Mouse (Mus musculus) right cerebral cortex, postnatal 36 days (tissue): Measurements from ENCODE around the gene Pla2g3.
A peak's percentile ranks its signal among the peaks of the same experiment; 100 is the strongest.

Source experiments
- DNase-seq, 2 experiments: peaks; one replicate each; pipeline ENCODE4 v3.0.0; 2022; ENCODE audit warnings: low spot score in 2 of 2, mixed read lengths in 1 of 2

The Pla2g3 gene

DNA sequence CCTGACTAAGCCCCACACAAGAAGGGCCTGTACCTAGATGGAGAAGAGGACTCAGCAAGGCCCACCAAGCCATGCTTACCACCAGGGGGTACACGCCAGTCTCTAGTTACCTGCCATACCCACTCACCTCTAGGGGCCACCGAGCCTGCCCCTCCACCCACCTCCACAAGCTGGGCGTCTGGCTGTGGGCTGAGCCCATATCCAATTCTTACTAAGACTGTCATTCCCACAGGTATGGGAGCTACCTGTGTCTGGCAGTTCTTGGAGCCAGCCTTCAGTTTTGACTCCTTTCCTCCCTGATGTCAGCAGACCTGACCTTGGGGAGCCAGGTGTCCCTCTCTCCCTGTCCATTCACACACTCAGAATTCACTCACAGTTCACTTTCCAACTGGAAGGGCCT is 49.6 kb downstream of the Pla2g3 start:
- DNase-seq = no peak

DNA sequence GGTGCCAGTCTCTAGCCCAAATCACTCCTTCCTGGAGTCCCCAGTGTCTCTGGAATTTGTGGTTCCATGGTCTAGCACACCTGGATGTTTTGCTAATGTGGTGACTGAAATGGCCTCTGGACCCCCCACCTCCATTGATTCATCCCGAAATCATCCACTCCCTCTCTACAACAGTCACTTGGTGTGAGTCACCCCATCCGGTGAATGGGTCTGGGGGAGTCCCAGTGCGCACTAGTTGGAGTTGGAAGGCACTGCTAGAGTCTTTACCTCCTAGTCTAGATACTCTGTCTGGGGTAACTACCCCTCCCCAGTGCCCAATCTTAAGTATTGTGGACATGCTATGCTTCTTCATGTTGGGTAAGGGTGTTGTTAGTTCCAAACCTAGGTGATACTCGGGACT is 50.3 kb downstream of the Pla2g3 start:
- no peak for DNase-seq

DNA sequence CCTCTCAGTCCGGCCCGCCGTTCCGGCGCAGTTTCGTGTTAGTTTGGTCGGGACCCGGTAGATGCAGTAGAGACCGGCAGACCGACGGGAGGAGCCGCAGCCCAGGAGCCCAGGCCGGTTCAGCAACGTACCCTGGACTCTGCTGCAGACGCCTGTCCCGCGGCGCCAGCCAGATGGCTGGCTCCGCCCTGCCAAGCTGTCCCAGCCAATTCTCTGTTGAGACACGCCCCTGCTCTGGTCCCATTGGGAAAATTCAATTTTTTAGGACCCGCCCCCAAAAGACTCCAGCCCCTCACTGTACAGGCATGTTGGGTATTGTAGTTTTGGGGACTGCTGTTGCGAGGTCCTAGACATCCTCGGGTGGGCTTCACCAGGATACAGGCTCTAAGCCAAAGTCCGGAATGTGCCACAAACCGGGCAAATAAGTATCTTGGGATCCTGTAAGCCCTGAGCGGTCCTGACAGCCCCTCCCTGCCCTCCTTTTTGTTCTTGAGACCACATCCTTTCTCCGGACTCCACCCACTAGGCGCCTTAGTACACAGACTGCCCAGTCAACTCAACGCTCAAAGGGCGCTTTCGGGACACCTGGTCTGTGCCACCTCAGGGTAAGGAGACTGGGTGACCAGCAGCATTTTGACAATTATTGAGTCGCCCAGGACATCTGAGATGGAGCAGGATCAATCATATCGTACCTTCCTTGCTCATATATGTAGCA is 51.2 kb downstream of the Pla2g3 start:
- DNase-seq = peak; percentile 78 to 90

DNA sequence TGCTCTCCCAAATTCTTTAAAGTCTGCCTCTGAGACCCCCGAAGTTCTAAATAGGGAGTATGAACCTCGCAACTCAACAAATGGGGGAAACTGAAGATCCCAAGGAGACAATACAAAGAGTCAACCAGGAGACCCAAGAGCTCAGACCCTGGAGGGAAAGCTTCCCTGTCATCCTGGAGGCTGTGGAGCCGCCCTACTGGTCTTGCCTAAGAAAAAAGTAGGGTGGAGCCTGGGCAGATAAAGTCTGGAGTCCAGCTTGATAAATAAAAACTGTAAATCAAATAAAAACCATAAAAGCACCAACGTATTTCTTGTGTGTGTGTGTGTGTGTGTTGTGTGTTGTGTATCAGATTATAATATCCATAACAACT is 51.7 kb downstream of the Pla2g3 start:
- no peak for DNase-seq

DNA sequence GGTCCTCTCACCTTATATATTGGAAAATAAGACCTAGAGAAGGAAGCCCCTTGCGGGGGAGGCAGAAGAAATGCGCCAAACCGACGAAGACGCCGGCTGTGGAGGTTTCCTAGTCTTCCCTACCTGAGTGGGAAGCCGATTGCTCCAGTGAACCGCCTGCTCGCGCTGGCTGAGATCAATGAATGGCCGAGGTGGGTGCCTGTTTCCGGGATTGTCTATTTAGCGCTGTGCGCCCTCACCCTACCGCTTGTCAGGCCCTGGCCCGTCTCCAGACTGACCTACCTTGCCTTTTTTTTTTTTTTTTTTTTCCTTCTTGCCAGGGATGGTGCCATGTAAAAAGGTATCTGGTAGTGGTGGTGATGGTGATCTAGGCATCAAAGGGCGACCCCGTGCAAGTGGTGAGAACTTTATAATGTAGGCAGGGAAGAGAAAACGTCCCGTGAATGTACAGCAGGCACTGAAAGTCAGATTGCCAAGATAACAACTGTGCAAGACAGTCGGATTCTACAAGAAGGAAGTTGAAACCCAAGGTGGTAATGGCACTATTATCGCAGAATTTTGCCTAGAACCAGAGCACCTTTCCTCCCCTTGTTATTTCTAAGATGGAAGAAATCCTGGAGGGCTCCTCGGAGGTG is 52.5 kb downstream of the Pla2g3 start, which contains the start of gene Smtn:
Smtn (minus strand) TSS at position 162 of the 635 bp plus-strand sequence.
- no peak for DNase-seq

DNA sequence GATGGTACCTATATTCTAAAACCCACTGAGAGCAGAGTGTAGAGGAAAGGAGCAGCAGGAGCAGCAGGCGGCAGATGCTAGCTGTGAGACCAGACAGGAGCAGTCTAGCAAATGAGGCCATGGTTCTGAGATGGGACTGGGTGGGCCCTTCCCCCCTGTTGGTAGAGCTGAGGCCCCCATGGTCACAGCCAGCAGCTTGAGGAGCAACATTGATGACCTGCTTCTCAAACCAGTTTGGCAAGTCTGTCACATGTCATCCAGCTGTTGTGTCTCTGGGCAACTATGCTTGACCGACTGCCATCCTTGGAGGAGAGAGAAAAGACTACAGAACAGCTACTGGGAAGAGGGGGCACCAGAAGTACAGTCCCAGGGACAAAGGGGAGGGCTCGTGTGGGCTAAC is 53.8 kb downstream of the Pla2g3 start:
- DNase-seq = no peak

DNA sequence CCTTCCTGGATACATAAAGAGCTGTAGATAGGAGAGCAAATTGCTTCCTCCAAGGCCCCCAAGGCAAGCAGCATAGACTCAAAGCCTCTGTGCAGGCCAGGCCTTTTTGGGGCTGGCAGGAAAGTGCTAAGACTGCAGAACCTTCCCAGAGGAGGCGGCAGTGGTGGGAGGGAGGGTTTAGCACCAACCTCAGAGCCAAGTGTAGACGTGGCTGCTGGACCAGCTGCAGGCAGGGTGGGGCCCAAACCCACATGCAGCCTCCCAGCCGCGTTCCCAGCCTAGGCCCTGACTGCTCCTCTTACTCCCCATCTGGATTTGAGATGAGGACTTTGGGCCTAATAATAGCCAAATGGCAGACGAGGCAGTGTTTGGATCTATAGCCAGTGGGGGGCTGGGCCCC is 54.9 kb downstream of the Pla2g3 start:
- DNase-seq = peak in 1 of 2 experiments; percentile 43

DNA sequence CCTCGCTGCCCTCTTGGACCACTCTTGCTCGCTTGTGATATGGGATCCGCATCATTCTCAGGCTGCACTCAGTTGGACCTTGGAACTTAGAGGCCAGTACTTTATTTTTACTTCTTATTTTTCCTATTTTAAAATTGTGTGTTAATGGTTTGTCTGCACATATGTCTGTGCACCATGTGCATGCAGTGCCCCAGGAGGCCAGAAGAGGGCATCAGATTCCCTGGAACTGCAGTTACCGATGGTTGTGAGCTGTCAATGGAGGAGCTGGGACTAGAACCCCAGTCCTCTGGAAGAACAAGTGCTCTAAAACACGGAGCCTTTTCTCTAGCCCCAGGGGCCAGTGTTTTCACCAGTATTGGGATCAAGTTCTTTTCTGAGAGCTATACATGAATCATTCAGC is 56.3 kb downstream of the Pla2g3 start:
- DNase-seq = no peak

DNA sequence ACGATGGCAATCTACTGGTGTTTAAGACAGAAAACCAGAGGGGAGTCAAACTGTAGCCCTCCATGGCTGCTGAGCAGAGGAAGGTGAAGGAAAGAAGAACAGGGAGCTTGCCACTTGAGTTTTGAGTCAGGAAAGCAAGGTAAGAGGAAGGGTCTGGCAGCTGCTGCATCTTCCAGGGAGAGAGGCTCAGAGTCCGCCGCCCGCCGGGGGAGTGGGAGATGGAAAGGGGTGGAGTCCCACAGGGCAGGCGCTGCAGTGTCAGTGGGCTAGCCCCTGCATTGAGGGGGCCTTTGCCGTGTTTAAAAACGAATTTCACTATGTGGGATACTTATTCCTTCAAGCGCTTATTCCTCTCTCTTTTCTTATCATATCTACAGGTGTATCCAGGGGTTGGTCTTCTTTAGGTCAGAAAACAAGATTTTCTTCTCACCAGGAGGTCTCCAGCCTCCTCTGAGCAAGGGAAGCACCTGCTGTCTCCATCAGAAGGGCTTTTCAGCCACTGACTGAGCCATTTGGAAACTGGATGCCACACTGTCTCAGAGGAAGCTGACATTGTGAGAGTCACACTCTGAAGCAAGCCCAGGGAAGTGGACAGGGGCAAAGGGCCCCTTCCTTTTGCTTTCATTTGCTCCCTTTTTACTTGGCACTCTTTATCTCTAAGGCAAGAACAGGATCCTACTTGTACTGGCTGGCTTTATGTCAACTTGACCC is 57.6 kb downstream of the Pla2g3 start:
- DNase-seq = no peak

DNA sequence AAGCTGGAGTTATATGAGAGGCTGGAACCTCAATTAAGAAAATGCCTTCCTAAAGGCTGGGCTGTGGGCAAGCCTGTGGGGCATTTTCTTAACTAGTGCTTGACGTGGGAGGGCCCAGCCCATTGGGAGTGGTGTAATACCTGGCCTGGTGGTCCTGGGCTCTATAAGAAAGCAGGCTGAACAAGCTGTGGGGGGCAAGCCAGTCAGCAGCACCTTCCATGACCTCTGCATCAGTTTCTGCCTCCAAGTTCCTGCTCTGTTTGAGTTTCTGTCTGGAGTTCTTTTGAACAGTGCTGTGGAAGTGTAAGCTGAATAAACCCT is 58.1 kb downstream of the Pla2g3 start:
- no peak for DNase-seq

DNA sequence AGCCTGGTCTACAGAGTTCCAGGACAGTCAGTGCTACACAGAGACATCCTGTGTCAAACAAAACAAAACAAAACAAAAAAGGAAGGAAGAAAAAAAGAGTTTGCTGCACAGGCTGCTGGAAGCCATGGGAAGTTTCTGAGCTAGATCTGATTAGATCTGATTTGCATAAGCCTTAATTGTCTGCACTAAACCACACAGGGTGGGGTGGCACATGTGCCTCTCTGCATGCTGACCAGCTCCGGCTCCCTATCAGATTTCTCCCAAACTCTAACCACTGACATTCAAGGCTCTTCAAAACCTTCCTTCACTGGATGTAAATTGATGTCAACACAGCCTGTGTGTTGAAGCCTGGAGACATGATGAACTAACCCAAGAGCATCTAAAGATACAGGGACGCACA is 59.0 kb downstream of the Pla2g3 start:
- no peak for DNase-seq

DNA sequence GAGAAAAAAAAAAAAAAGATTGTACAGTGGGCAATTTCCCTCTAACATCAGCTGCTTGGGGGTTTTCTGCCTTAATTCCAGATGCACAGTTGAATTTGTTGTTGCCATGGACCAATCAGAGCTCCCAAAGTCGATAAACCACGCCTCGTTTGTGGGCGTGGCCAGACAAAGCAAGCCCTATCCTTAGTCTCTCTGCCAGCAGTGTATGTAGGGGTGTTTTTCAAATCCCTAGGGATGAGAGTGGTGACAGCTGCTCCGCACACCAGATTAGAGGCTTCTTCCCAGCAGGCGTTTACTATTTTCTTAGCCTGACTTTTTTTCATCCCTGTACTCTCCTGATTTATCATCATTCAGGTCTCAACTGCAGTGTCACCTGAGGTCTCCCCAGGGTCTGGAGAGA is 59.9 kb downstream of the Pla2g3 start:
- DNase-seq = no peak

DNA sequence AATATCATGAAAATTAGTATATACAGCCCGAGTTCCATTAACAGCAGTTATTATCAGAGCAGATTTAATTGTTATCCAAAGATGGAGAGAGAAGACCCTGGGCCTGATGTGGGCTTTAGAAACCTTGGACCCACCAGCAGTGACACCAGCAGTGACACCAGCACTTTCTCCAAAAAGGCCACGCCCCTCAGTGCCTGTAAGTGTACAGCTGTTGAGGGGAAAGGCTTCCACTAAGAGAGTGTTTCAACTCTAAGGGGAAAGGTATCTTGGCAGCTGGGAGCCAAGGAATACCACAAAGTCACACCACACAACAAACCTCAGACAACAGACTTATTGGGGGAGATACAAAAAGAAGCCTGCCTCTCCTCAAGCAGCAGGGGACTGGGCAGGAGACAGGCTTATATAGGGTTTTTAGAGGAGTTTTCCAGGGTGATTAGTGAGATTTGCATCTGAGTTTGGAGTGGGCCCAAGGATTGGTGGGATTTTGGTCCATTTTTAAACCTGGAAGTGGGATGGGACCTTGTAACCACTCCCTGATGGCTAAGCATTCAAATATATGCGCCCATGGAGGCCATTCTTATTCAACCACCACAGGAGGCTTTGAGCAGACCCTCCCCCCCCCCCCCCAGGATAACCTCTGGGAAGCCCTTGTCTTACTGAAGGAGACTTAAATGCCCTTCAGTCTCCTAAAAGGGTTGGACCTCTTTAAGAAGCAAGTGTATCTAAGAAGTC is 60.6 kb downstream of the Pla2g3 start:
- DNase-seq = no peak
